ENCODE assay signal across 8 mouse cellular contexts in genomic region chr12:51188229-51188628, GRCm38 (mm10).
DNase-seq lines count a peak whose midpoint lies in the region; ATAC-seq and TF ChIP-seq lines count a peak whose summit lies in the region.

No protein-coding gene starts in this region.

- H3K36me3 ChIP-seq in lung, embryonic 14.5 days (ENCODE audit: insufficient read depth): no peaks in the 10 kb centered on the region
- no peaks in the 10 kb centered on the region for H3K36me3 ChIP-seq in forebrain, embryonic 16.5 days (ENCODE audit: control insufficient read depth, insufficient read depth)
- H3K36me3 ChIP-seq in thymus, adult 2 months (ENCODE audit: control insufficient read depth, insufficient read depth, low read length): no peaks in the 10 kb centered on the region

- ATAC-seq in lung, embryonic 14.5 days (ENCODE audit: insufficient read depth): no peak
- ATAC-seq in forebrain, embryonic 16.5 days: peak; percentile 74

- TF ChIP-seq POLR2A in thymus, adult 2 months (IDR thresholded peaks at IDR 0.05; ENCODE audit: control insufficient read depth, extremely low read depth, insufficient read depth, low read length, poor library complexity): no peak

- peak; percentile 70 for TF ChIP-seq CTCF in lung, embryonic 14.5 days (IDR thresholded peaks at IDR 0.05; ENCODE audit: low read depth)
- no peak for TF ChIP-seq CTCF in thymus, adult 2 months (IDR thresholded peaks at IDR 0.05; ENCODE audit: borderline replicate concordance, control insufficient read depth, extremely low read depth, insufficient read depth, low read length, poor library complexity)

- peak; percentile 87 for DNase-seq in lung, embryonic 14.5 days
- DNase-seq in lung, postnatal 25 days (ENCODE audit: low spot score): no peak
- DNase-seq in brain, adult 2 months (ENCODE audit: low read depth, low spot score): peak; percentile 85
- DNase-seq in left cerebral cortex, adult 9 months (ENCODE audit: low spot score in 2 of 2): peak; percentile 80 to 87
- DNase-seq in spleen, postnatal 14 days (ENCODE audit: low spot score in 2 of 2): no peak
- no peak for DNase-seq in thymus, adult 2 months
- no peak for DNase-seq in lung, postnatal 4 days

- no peak overlapping the region for H3K9ac ChIP-seq in lung, embryonic 14.5 days
- H3K9ac ChIP-seq in forebrain, embryonic 16.5 days (replicated peaks; ENCODE audit: low read depth, low read length): no peak overlapping the region

- no peak overlapping the region for H3K4me3 ChIP-seq in lung, embryonic 14.5 days (ENCODE audit: low read depth, low read length)
- no peak overlapping the region for H3K4me3 ChIP-seq in forebrain, embryonic 16.5 days (replicated peaks; ENCODE audit: low read length)
- H3K4me3 ChIP-seq in thymus, adult 2 months (ENCODE audit: control insufficient read depth, insufficient read depth, low read length): no peak overlapping the region

- no peaks in the 10 kb centered on the region for H3K27me3 ChIP-seq in lung, embryonic 14.5 days (ENCODE audit: insufficient read depth, low read length)
- no peaks in the 10 kb centered on the region for H3K27me3 ChIP-seq in forebrain, embryonic 16.5 days (replicated peaks; ENCODE audit: control insufficient read depth, insufficient read depth, low read length)
- no peaks in the 10 kb centered on the region for H3K27me3 ChIP-seq in thymus, adult 2 months (ENCODE audit: control insufficient read depth, insufficient read depth, low read length)

- no peak overlapping the region for H3K4me2 ChIP-seq in lung, embryonic 14.5 days
- H3K4me2 ChIP-seq in forebrain, embryonic 16.5 days (ENCODE audit: low read length): no peak overlapping the region

- no peak overlapping the region for H3K27ac ChIP-seq in lung, embryonic 14.5 days (ENCODE audit: low read depth)
- H3K27ac ChIP-seq in forebrain, embryonic 16.5 days (ENCODE audit: low read length): no peak overlapping the region
- H3K27ac ChIP-seq in thymus, adult 2 months (ENCODE audit: control insufficient read depth, insufficient read depth, low read length): no peak overlapping the region

- no peaks in the 10 kb centered on the region for H3K9me3 ChIP-seq in lung, embryonic 14.5 days (ENCODE audit: low read depth, low read length)
- H3K9me3 ChIP-seq in forebrain, embryonic 16.5 days (ENCODE audit: control insufficient read depth, low read length): 0 out of 2 replicates have a peak, but pooled peaks cover 4% of the 10 kb centered on the region

- H3K4me1 ChIP-seq in lung, embryonic 14.5 days (ENCODE audit: insufficient read depth): no peaks in the 10 kb centered on the region
- peaks cover 30% of the 10 kb centered on the region for H3K4me1 ChIP-seq in forebrain, embryonic 16.5 days (replicated peaks; ENCODE audit: control insufficient read depth, insufficient read depth, low read length)
- H3K4me1 ChIP-seq in thymus, adult 2 months (replicated peaks; ENCODE audit: control insufficient read depth, insufficient read depth, low read length): no peaks in the 10 kb centered on the region

Comparison
In these comparisons a context has a peak if more than half of its experiments do, and no peak if none do; other contexts are left out.
1. DNase-seq: peak in lung, embryonic 14.5 days (single experiment), brain, adult 2 months (single experiment) and left cerebral cortex, adult 9 months (2 of 2); none in lung, postnatal 25 days (single experiment), spleen, postnatal 14 days (0 of 2), thymus, adult 2 months (single experiment) and lung, postnatal 4 days (0 of 2).